Mouse (Mus musculus) embryo, embryonic 11.5 days (tissue): ENCODE measurements around the gene Irf1.
"Not testable (repeated sequence)": the region's sequence is repeated elsewhere in the genome, so short reads cannot be mapped to it uniquely, and the experiment has no call there.

Source experiments
- DNase-seq: peaks from one replicate; pipeline ENCODE4 v3.0.0-alpha.2; 2012; ENCODE audit warnings: low read depth, low spot score

The Irf1 gene

DNA sequence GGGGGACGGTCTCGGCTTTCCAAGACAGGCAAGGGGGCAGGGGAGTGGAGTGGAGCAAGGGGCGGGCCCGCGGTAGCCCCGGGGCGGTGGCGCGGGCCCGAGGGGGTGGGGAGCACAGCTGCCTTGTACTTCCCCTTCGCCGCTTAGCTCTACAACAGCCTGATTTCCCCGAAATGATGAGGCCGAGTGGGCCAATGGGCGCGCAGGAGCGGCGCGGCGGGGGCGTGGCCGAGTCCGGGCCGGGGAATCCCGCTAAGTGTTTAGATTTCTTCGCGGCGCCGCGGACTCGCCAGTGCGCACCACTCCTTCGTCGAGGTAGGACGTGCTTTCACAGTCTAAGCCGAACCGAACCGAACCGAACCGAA lies at the start of gene Irf1:
Gene Irf1 (plus strand): TSS at position 255 of the 365 bp plus-strand sequence.
- peak; percentile 79 for DNase-seq

DNA sequence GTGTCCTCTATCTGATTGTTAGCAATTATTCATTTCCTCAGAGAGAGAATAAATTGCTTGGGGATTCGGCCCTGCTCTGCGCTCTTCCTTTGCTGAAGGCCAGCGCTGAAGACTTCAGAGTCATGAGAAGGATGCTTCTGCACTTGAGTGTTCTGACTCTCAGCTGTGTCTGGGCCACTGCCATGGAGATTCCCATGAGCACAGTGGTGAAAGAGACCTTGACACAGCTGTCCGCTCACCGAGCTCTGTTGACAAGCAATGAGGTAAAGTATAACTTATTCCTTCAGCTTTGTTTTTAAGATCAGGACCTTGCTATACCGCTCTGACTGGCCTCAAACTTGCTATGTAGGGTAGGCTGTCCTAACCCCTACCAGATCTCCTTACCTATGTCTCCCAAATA lies 49.1 kb upstream of the Irf1 start, which contains the start of gene Il5:
Gene Il5 (plus strand): TSS at position 80 of the 400 bp plus-strand sequence.
- no peak for DNase-seq

DNA sequence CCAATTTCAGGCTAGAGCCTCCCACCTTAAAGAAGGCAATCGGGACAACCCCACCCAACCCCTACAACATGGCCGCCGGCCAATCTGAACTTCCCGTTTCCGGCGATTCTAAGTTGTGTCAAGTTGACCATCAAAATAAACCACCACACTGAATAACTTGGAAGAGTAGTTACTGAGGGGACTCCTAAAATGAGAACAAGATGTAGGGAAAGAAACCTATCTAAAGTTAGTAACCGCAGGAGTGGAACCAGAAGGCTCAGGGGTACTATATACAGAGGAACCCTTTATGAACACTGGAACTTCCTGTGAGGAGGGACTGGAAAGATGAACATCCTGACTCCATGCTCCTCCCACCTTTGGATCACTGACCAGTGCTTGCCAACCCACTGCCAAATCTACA lies 38.4 kb upstream of the Irf1 start:
- no peak for DNase-seq

DNA sequence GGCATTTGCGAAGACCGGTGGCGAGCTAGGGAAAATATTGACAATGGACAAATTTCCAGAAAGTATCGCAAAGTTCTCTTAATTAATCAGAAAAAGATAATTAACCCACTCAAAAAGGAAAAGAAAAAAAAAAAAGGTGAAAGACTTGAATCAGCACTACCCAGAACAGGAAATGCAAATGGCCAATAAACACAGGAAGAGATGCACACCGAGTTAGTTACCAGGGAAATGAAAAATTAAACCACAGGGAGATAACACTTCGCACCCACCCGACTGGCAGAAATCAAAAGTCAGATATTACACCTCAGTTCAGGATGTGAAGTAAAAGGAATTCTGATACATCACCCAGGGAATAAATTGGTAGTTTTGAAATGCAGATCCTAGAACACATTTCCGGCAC lies 37.6 kb upstream of the Irf1 start:
- DNase-seq = no peak

DNA sequence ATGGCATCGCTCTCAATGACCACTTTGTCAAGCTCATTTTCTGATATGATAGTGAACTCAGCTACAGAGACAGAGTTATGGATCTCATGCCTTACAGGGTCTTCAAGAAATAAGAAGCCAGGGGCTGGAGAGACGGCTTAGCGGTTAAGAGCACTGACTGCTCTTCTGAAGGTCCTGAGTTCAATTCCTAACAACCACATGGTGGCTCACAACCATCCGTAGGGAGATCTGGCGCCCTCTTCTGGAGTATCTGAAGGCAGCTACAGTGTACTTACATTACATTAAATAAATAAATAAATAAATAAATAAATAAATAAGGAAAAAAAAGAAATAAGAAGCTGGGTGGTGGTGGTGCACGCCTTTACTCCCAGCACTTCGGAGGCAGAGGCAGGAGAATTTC lies 36.0 kb upstream of the Irf1 start:
- DNase-seq = no peak

DNA sequence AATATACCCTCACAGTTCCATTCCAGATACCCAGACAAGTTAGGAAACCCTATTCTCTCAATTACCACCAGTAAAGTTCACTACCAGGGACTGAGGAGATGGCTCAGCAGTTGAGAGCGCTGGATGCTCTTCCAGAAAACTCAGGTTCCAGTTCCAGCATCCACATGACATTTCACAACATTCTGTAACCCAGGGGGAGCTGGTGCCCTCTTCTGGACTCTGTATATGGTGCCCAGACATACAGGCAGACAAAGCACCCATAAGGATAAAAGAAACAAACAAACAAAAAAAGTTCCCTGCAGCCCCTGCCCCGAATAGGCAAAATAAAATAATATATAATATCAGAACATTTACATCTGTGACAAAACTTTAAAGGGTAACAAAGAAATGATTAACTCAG lies 35.4 kb upstream of the Irf1 start:
- DNase-seq = no peak

DNA sequence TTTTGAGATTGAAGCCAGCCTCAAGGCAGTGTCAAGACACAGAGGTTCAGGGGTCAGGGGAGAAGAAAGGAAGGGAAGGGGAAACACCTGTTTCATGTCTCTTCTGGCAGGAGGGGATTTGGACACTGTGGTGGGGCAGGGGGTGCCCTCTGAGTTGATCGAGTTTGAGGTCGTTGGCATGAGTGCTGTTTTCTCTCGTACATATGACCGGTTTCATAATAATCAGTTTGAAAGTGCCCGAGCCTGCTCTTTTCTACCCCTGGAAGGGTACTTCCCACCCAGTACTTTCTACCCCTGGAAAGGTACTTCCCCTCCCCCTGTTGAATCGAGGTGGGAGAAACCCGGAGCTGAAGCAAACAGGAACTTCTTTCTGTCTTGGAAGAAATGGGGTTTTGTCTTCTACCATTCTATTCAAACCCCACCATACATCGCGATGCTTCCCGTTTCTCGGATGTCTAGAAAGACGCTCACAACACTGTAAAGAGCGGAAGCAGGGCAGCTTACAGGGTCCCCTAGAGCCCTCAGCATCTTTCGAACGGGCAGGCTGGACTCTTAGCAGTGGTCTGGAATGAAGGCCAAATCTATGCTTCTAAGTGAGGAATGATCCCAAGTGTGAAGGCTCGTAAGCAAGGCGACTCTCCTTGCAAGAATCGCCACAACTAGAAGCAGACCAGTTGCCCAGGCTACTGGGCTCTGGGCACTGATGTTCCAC lies 34.7 kb upstream of the Irf1 start:
- DNase-seq = no peak

DNA sequence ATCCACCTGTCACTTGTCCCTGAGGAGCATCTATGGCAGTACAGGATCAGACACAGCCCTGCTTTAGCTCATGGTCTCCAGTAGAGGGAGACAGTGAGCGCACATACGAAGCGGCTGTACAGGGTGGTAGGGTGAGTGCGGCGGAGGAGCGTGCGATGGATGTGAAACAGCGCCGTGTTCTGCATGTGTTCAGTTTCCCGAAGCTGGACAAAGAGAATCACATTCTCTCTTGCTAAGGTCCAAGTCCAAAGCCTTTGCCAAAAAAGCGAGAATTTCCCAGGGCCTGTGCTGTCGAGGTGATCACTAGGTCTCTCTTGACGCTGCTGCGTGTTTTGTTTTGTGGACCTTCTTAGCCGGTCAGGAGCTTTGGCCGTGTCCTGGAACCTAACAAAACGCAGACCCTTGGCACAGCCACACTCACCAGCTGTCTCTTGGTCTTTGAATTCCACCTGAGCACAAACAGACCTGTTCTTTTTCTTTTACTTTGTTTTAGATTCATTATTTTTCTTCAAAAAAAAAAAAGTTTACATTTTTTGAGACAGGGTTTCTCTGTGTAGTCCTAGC lies 34.0 kb upstream of the Irf1 start:
- DNase-seq = peak; percentile 75

DNA sequence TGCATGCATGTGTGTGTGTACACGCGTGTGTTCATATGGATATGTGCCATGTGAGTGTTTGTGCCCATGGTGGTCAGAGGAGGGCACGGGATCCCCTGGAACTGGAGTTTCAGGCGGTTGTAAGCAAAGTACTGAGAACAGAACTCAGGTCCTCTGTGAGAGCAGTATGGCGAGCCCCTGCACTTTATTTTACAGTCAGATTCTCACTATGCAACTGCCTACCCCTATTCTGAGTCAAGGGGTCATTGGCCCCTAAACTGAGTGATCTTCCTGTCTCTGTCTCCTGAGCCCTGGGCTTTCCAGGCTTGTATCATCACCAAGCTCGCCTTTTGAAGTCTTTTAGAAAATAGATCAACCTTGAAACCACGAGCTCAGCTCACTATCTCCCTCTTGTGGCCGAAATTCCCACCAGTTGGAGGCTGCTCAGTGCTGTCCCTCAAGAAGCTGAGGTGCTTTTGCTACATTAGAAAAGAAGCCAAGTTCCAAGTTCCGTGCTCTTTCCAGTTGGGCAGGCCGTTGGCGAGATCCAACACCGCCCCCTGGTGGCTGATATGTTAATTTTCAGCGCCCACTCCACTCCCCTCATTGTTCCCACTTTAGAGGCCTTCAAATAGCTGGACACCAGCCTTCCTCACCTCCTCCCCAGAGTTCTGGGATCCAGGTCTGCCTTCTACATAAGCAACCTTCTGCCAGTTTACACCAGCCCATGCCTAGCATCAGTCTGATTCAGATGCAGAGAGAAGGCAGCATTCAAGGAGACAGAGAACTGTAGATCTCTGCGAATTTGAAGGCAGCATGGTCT lies 32.8 kb upstream of the Irf1 start:
- peak; percentile 59 for DNase-seq

DNA sequence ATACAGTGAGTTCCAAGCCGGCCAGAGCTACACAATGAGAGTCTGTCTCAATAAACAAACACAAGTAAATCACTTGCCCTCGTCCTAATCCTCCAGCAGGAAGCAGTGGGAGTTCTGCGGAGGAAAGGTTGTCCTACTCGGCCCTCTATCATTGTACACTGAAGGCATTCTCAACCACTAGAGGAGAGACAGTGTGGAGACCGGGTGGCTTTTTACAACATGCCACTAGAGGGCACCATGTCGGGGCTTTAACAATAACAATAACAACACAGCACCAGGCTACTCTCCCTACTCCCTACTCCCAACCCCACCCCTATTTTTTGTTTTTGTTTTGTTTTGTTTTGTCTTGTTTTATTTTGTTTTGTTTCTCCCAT lies 32.3 kb upstream of the Irf1 start:
- DNase-seq = no peak

DNA sequence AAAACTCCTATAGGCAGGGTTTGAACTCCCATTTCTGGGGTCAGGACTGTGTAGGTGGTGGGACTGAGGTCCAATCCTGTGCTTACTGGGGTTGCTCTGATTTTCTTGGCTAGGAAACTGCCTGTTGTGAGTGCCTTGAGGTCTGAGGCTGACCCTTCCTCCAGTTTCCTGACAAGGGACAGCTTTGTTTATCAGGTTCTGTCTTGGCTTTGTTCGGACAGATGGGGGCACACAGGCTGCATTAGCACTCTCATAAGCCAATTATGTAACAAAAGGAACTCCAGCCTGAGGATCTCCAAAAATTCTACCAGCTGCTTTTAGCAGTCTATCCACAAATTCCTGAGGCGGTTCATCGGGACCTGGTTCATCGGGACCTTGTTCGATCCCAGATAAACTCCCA lies 27.5 kb upstream of the Irf1 start:
- DNase-seq = no peak

DNA sequence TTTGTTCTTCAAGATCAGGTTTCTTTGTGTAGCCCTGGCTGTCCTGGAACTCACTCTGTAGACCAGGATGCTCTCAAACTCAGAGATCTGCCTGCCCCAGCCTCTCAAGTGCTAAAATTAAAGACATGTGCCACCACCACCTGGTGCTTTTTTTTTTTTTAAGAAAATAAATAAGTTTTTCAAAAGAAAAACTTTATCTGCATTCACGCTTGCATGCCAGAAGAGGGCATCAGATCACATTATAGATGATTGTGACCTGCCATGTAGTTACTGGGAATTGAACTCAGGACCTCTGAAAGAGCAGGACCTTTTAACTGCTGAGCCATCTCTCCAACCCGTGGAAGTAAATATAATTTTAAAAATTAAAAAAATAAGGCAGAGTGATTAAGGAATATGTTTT lies 24.6 kb upstream of the Irf1 start:
- DNase-seq = no peak

DNA sequence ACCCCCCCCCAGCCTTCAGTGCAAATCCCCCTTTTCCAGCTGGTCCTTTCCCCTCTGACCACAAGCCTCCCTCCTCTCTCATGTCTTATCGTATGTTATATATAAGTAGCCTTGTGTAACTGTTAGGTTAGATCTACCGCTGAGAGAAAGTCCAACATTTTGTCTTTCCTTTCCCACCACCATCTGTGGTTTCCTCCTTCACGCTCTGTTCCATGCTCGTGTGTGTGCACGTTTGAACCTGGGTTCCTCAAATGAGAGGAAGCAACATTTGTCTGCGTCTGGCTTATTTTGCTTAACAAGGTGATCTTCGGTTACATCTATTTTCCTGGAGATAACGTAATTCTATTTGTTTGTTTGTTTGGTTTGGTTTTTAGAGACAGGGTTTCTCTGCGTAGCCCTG lies 21.8 kb upstream of the Irf1 start:
- DNase-seq = no peak

DNA sequence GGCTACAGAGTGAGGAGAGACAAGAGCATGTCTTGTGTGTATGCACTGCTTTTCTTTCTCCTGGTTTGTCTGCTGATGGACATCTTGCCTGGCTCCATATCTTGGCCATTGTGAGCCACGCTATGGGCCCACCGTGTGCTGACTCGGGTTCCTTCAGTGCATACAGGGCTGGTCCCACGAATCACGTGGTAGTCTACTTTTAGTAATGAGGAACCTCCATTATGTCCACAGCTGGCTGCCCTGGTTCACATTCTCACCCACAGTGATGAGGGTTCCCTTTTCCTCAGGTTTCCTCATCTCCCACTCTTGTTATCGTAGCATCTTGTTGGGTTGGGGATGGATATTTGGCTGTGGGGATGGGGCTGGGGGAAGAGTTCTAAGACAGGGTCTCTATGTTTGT lies 21.2 kb upstream of the Irf1 start:
- DNase-seq = no peak

DNA sequence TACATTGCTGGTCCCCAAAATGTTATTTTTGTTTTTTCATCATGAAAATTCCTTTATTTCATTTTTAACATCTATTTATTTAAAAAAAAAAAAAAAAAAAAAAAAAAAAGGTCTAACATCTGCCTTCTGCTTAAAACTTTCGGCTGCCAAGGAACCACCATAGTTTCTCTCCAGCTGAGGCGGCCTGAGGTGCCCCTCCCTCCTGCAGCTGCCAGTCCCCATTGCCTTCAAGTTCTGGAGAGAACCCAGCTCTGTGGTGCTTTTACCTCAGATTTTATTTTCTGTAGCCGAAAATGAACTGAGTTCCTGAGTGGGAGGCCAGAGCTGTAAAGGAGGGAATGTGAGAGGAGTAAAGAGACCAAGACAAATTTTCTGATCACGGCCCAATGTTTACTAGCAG lies 20.5 kb upstream of the Irf1 start:
- no peak for DNase-seq

DNA sequence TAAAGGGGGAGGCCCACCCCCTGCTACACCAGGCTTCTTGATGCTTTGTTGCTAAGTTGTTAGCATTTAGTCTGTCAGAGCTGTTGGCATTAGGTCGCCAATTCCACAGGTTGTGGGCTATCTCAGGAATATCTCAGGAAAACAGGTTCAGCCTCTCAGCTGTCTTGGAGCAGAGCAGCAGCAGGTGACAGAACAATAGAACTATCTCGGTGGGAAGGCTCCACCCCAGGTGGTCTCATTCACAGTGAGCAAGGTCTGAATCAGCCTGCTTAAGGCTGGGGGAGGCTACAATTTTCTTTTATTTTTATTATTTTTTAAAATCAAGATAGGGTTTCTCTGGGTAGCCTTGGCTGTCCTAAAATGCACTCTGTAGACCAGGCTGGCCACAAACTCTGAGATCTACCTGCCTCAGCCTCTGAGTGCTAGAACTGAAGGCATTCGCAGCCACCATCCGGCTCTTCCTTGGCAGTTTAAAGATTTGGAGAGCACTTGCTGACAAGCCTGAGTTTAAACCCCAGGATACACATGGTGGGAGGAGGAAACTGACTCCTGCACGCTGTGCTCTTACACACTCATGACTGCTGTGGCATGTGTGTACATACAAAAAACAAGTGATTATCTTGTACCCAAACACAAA lies 20.0 kb upstream of the Irf1 start:
- DNase-seq = no peak

DNA sequence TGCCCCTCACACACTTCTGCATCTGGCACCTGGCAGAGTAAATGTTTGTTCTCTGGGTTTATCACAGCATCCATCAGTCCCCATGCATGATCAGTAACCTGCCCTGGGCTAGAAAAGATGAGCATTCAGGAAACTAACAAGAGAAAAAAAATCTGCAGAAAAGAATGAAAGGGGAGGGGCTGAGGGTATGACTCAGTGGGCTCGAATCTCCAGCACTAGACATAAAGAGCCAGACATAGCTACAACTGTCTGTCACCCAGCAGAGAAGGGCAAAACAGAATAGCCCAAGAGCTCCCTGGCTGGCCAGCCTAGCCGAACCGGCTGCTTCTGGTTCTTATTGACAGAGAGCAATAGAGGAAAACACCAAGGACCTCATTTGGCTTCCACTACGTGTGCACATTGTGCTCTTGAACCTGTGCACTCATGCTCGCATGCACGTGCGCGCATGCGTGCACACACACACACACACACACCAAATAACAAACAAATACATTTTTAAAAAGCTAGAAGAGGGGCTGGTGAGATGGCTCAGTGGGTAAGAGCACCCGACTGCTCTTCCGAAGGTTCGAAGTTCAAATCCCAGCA lies 14.7 kb upstream of the Irf1 start:
- no peak for DNase-seq

DNA sequence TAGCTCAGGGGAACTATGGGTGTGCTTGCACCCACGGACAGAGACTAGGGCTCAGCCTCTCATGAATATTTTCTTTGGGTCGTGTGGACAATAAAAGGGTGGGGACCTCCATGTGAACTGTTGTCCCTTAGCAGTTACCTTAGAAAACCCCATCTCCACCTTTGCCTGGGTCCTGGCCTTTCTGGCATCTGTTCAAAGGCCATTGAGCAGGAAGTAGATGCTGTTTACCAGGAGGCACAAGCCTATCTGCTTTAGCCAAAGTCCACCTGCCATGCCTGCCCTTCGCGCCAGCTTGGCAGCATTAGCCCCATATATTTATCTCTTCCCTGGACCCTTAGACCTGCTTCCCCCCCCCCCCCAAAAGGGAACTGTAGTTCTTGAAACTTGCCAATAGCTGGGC lies 12.2 kb upstream of the Irf1 start:
- no peak for DNase-seq

DNA sequence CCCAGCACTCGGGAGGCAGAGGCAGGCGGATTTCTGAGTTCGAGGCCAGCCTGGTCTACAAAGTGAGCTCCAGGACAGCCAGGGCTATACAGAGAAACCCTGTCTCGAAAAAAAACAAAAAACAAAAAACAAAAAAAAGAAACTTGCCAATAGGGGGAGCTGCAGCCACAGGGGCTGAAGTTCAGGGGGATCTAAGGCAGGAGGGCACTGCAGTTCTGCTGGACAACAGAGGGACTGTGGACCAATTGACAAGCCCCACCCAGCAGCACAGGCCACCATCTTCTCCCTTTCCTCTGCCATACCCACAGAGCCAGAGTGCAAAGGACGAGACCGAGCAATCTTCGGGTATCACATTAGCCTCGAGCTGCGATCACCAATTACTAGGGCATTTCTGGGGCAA lies 11.8 kb upstream of the Irf1 start:
- DNase-seq = not testable (repeated sequence)

DNA sequence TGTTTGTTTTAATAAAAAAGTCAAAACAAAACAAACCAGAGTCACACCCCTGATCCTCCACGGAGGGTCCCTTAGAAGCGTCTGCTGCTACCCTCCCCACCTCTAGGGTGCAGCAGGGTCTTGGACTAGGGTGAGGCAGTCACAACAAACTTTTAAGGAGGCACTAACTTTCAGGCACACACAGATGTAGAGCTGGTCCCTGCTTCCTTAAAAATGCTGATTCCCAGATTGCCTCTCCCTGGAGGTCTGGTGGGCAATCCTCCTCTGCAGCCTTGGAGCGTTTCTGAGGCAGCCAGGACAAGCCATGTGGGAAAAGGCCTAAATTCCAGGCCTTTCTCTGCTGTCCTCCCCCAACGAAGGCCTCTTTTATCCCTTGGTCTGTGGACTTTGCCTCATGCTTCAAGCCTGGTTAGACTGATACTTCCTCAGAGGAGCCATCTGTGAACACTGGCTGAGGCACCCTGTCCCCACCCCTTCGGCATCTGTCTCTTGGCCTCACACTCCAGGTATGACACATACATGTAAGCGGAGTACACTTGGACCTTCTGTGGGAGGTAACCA lies 10.9 kb upstream of the Irf1 start:
- DNase-seq = no peak

DNA sequence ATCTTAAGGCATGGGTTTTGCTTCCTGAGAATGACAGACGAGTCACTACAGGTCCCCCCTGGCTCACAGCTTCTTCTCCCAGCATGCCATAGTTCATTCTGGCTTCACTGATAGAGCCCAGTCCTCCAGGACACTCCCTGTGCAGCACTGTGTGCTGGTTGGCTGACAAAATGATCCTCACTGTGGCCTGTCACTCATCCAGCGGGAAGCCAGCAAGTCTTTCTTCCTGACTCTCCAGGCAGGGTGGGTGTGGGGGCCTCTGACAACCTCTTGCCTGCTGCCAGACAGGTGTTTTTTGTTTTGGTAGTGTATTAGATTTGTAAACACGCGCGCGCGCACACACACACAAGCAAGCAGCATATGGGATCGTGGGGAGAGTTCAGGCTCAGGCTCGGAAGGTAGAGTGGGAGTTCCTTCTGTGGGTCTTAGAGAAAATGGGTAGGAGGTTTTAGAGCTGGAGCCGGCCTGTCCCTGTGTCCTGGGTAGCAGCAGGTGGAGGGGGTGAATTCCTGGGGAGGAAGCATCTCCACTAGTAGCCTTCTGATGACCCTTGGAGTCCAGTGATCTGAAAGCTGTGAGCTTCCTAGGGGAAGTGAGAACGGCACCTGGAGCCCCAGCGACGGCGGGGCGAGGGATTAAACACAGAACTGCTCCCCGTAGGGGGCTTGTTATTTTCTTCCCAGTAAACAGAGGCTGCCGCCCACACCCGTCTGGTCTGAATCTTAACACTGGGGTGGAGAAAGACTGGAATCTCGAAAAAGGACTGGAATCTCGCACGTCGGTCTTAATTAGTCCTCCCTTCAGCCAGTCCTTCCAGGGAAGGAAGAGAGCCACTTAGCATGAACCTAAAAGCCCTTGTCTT lies 10.0 kb upstream of the Irf1 start:
- no peak for DNase-seq
